8 mouse cellular contexts compared by ENCODE assay signal in the genomic region with DNA sequence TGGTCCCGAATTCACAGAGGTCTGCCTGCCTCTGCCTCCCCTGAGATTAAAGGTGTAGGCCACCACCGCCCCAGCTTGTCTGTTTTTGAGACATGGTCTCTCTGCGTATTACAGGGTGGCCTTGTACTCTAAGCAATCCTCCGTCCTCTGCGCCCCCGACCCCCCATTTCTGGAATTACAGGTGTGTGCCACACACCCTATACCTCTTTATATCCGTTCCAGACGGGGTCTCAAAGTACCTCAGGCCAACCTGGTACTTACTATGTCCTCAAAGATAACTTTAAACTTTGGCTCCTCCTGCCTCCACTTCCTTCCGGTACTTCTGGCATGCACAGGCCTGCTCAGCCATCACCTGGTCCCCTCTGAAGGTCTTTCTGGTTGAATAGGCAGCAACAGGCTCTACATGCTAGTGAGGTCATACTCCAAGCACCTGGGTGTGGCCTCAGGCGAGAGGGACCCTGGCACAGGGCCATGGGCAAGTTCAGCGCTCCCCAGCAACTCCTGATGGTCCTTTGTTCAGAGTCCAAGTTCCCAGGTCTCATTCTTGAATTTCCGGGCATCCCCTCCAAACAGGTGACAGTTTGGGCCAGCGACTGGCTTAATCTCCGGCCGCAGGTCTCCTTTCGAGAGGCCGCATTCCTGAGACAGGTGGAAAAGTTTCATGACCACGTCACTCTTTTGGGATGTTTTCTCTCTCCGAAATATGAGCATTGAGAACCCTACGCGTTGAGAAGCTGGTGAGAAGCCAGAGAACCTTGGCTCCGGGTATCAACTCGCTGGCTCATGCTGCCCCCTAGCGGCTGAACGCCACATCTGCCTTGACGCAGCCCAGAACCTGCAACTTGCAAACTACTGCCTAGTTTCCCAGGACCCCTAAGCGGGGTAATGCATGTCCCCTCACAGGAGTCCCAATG. TPM values are rescaled to one million over a fixed set of nuclear protein-coding genes. Genes with fewer than 3 reads are reported as not detected.
DNase-seq lines count a peak whose midpoint lies in the region; ATAC-seq and TF ChIP-seq lines count a peak whose summit lies in the region.

No protein-coding gene starts in this region.

- H3K9ac ChIP-seq in hindbrain, embryonic 15.5 days, result no peak overlapping the region

- no peaks in the 10 kb centered on the region for H3K27me3 ChIP-seq in Patski
- no peaks in the 10 kb centered on the region for H3K27me3 ChIP-seq in hindbrain, embryonic 15.5 days

- no peak overlapping the region for H3K27ac ChIP-seq in hindbrain, embryonic 15.5 days (replicated peaks)

- peaks cover 16% of the 10 kb centered on the region for H3K36me3 ChIP-seq in hindbrain, embryonic 15.5 days

- 0 out of 2 replicates have a peak overlapping the region, but pooled peaks have one; percentile 4 for H3K4me2 ChIP-seq in hindbrain, embryonic 15.5 days

- DNase-seq in Patski (ENCODE audit: low read depth, low spot score), result no peak
- peak; percentile 64 for DNase-seq in cerebellum, adult 9-11 months
- peak; percentile 67 to 78 for DNase-seq in frontal cortex, postnatal 25 days (ENCODE audit: low spot score in 2 of 2)
- DNase-seq in layer of hippocampus, postnatal 36 days, result peak; percentile 76 to 81
- DNase-seq in right cerebral cortex, adult 2 months (ENCODE audit: low spot score in 2 of 2), result peak; percentile 78 to 89
- DNase-seq in urinary bladder, adult 2 months (ENCODE audit: low spot score), result peak; percentile 78

- WGBS in hindbrain, embryonic 15.5 days, result 41% methylated on average over 27 of the region's 27 CpGs

- H3K4me1 ChIP-seq in hindbrain, embryonic 15.5 days (replicated peaks), result no peaks in the 10 kb centered on the region

- POLR2A ChIA-PET in Patski (lab: Charles Lee), result no interaction called here

- TF ChIP-seq CTCF in Patski (IDR thresholded peaks at IDR 0.05), result peak; percentile 87

- H3K4me3 ChIP-seq in hindbrain, embryonic 15.5 days, result no peak overlapping the region

- no peaks in the 10 kb centered on the region for H3K9me3 ChIP-seq in hindbrain, embryonic 15.5 days

- in situ Hi-C loops in Patski (cut with MboI; ENCODE audit: low pct_unique_long_range_greater_than_20kb), result loop anchor here (25.0 kb wide), 1 partner anchor 288 kb away; no protein-coding TSS in a partner anchor

- CTCF ChIA-PET in Patski (lab: Charles Lee), result interaction anchor here (1.0 to 4.1 kb wide), 8 partner anchors 10 to 169 kb away, joined by 3 to 39 read pairs (median 4); no protein-coding TSS in a partner anchor

- ATAC-seq in Patski, result peak; percentile 42
- ATAC-seq in hindbrain, embryonic 15.5 days (ENCODE audit: low FRiP score, low read depth), result peak; percentile 77; the same call in 1 of the 2 replicates
- peak; percentile 57 for ATAC-seq in megakaryocyte, adult 5-6 weeks (ENCODE audit: poor library complexity, severe bottlenecking)

RNA-seq across cellular contexts. Expression of a gene that starts 30.9 kb away (rescaled TPM):
- polyA plus RNA-seq in Patski (2021), result 90.1 TPM
- polyA plus RNA-seq in hindbrain, embryonic 15.5 days (2015; fragmentation: Nextera tagmentation; extraction: Ambion mirVana), result 37.7 and 49.9 TPM in 2 replicates
- 1 to 10 TPM in 1 of 2 experiments, under 1 TPM in 1; 0.50 to 1.0 TPM for total RNA-seq in layer of hippocampus, postnatal 36 days (2021)
- not detected in 2 replicates for total RNA-seq in megakaryocyte, adult 5-6 weeks (2015)
- total RNA-seq in megakaryocyte, adult 5-6 weeks (2017), result not detected in 2 replicates
- 95.1 and 129 TPM in 2 replicates for polyA plus RNA-seq in urinary bladder, adult 2 months (2012; rRNA removed)

RNA-seq across cellular contexts. Expression of a gene that starts 36.6 kb away (rescaled TPM):
- polyA plus RNA-seq in Patski (2021), result 31.8 TPM
- 15.3 and 17.1 TPM in 2 replicates for polyA plus RNA-seq in hindbrain, embryonic 15.5 days (2015; fragmentation: Nextera tagmentation; extraction: Ambion mirVana)
- 10 to 100 TPM; 55.3 to 66.7 TPM for total RNA-seq in layer of hippocampus, postnatal 36 days (2021)
- 30.4 and 34.2 TPM in 2 replicates for total RNA-seq in megakaryocyte, adult 5-6 weeks (2015)
- total RNA-seq in megakaryocyte, adult 5-6 weeks (2017), result 28.7 and 39.3 TPM in 2 replicates
- polyA plus RNA-seq in urinary bladder, adult 2 months (2012; rRNA removed), result 3.5 and 10.7 TPM in 2 replicates

RNA-seq across cellular contexts. Expression of a gene that starts 43.4 kb away (rescaled TPM):
- polyA plus RNA-seq in Patski (2021), result 0.05 TPM
- 0.36 and 0.58 TPM in 2 replicates for polyA plus RNA-seq in hindbrain, embryonic 15.5 days (2015; fragmentation: Nextera tagmentation; extraction: Ambion mirVana)
- total RNA-seq in layer of hippocampus, postnatal 36 days (2021), result under 1 TPM; 0.28 to 0.42 TPM
- total RNA-seq in megakaryocyte, adult 5-6 weeks (2015), result 0.16 TPM in 1 of 2 replicates, not detected in the other
- 0.26 TPM in 1 of 2 replicates, not detected in the other for total RNA-seq in megakaryocyte, adult 5-6 weeks (2017)
- 0.87 and 0.94 TPM in 2 replicates for polyA plus RNA-seq in urinary bladder, adult 2 months (2012; rRNA removed)

RNA-seq across cellular contexts. Expression of a gene that starts 48.6 kb away (rescaled TPM):
- polyA plus RNA-seq in Patski (2021), result 0.15 TPM
- 0.19 and 0.28 TPM in 2 replicates for polyA plus RNA-seq in hindbrain, embryonic 15.5 days (2015; fragmentation: Nextera tagmentation; extraction: Ambion mirVana)
- total RNA-seq in layer of hippocampus, postnatal 36 days (2021), result 1 to 10 TPM; 2.6 to 2.9 TPM
- total RNA-seq in megakaryocyte, adult 5-6 weeks (2015), result not detected in 2 replicates
- total RNA-seq in megakaryocyte, adult 5-6 weeks (2017), result not detected in 2 replicates
- polyA plus RNA-seq in urinary bladder, adult 2 months (2012; rRNA removed), result 0.10 and 0.14 TPM in 2 replicates
